Mouse (Mus musculus) C2C12 (cell line): ENCODE measurements at regions not wholly inside any gene's neighbourhood (a gene's known extent, or its start where the extent isn't known, plus 50 kb on each side); places are given as distances from the start of the nearest gene placed in this dataset.
"Not testable (repeated sequence)": the region's sequence is repeated elsewhere in the genome, so short reads cannot be mapped to it uniquely, and the experiment has no call there.

Source experiments
- H3K27me3 ChIP-seq: one replicate; pipeline ENCODE4 v1.6.1; 2011; ENCODE audit not compliant: control insufficient read depth, insufficient read depth, insufficient read length
- H3K36me3 ChIP-seq: one replicate; pipeline ENCODE4 v1.6.1; 2011; ENCODE audit not compliant: control insufficient read depth, insufficient read depth
- H3K4me3 ChIP-seq: one replicate; pipeline ENCODE4 v1.5.1; 2011; ENCODE audit warnings: mild to moderate bottlenecking, control low read depth; ENCODE audit not compliant: poor library complexity, insufficient read depth, severe bottlenecking
- H3K79me2 ChIP-seq: one replicate; pipeline ENCODE4 v1.6.1; 2011; ENCODE audit not compliant: control insufficient read depth, insufficient read depth
- H3K79me3 ChIP-seq: one replicate; pipeline ENCODE4 v1.6.1; 2011; ENCODE audit warnings: low read depth, control low read depth
- H3ac ChIP-seq: one replicate; pipeline ENCODE3; 2011; ENCODE audit warnings: low read depth; ENCODE audit not compliant: control insufficient read depth, insufficient read length
- CEBPB ChIP-seq: IDR thresholded peaks from one replicate; pipeline ENCODE4 v1.6.1; 2011; ENCODE audit warnings: low read depth, mild to moderate bottlenecking, control low read depth, moderate library complexity
- CTCF ChIP-seq: IDR thresholded peaks from one replicate; pipeline ENCODE4 v1.5.1; 2011; ENCODE audit not compliant: control insufficient read depth, insufficient read depth, insufficient read length
- FOSL1 ChIP-seq: IDR thresholded peaks from one replicate; pipeline ENCODE4 v1.8.0; 2011; ENCODE audit warnings: mild to moderate bottlenecking, low read length; ENCODE audit not compliant: poor library complexity, insufficient read depth, severe bottlenecking
- MAX ChIP-seq: IDR thresholded peaks from one replicate; pipeline ENCODE4 v1.6.1; 2011; ENCODE audit warnings: mild to moderate bottlenecking, control low read depth
- MYOD1 ChIP-seq: IDR thresholded peaks from one replicate; pipeline ENCODE4 v1.6.1; 2011; ENCODE audit warnings: low read depth; ENCODE audit not compliant: control insufficient read depth, insufficient read length
- MYOG ChIP-seq: IDR thresholded peaks from one replicate; pipeline ENCODE4 v1.6.1; 2011; ENCODE audit not compliant: control insufficient read depth, insufficient read length; ENCODE audit errors: extremely low read depth
- USF1 ChIP-seq: IDR thresholded peaks from one replicate; pipeline ENCODE4 v1.6.1; 2011; ENCODE audit warnings: low read depth, mild to moderate bottlenecking, control low read depth, moderate library complexity

GRCm38 (mm10) chr5:148682553-148682952 lies 130.0 kb upstream of the Ubl3 start:
- no peak for TF ChIP-seq CEBPB
- TF ChIP-seq USF1, result no peak
- no peak for TF ChIP-seq CTCF
- TF ChIP-seq MYOD1, result no peak
- TF ChIP-seq FOSL1, result no peak
- no peak for TF ChIP-seq MYOG
- TF ChIP-seq MAX, result no peak
- Histone ChIP-seq H3K36me3 (no peaks in the 10 kb centered on the region), H3K79me2 (no peaks in the 10 kb centered on the region), H3K79me3 (no peaks in the 10 kb centered on the region), H3K4me3 (no peak overlapping the region), H3K27me3 (no peaks in the 10 kb centered on the region), H3ac (no peak overlapping the region)

- no peaks in the 10 kb centered on the region for H3K79me2 ChIP-seq
- no peak overlapping the region for H3ac ChIP-seq
- H3K36me3 ChIP-seq, result no peaks in the 10 kb centered on the region
- no peaks in the 10 kb centered on the region for H3K27me3 ChIP-seq
- TF ChIP-seq CTCF, result no peak
- H3K4me3 ChIP-seq, result no peak overlapping the region
- no peaks in the 10 kb centered on the region for H3K79me3 ChIP-seq
Measured at GRCm38 (mm10) chr5:148680341-148680740, 127.8 kb upstream of the Ubl3 start.

- no peak overlapping the region for H3K4me3 ChIP-seq
- no peaks in the 10 kb centered on the region for H3K79me3 ChIP-seq
- H3K79me2 ChIP-seq, result no peaks in the 10 kb centered on the region
- no peaks in the 10 kb centered on the region for H3K27me3 ChIP-seq
- H3ac ChIP-seq, result no peak overlapping the region
- TF ChIP-seq CTCF (no peak), USF1 (no peak), CEBPB (no peak), FOSL1 (no peak), MYOG (no peak), MYOD1 (no peak), MAX (no peak)
- H3K36me3 ChIP-seq, result no peaks in the 10 kb centered on the region
Measured at GRCm38 (mm10) chr5:148679586-148679985, 127.0 kb upstream of the Ubl3 start.

GRCm38 (mm10) chr5:148678285-148678937 lies 125.8 kb upstream of the Ubl3 start:
- not testable (repeated sequence) for H3K36me3 ChIP-seq, H3K79me2 ChIP-seq, H3ac ChIP-seq, H3K27me3 ChIP-seq, H3K79me3 ChIP-seq, H3K4me3 ChIP-seq

- Histone ChIP-seq H3ac (no peak overlapping the region), H3K79me3 (no peaks in the 10 kb centered on the region), H3K4me3 (no peak overlapping the region), H3K79me2 (no peaks in the 10 kb centered on the region), H3K36me3 (no peaks in the 10 kb centered on the region), H3K27me3 (no peaks in the 10 kb centered on the region)
- TF ChIP-seq MAX (no peak), CTCF (no peak), FOSL1 (no peak), MYOG (no peak), CEBPB (no peak), USF1 (no peak), MYOD1 (no peak)
Measured at GRCm38 (mm10) chr5:148674281-148674680, 121.7 kb upstream of the Ubl3 start.

GRCm38 (mm10) chr5:148662281-148662741 lies 109.7 kb upstream of the Ubl3 start:
- no peak for TF ChIP-seq MAX
- TF ChIP-seq CEBPB, result no peak
- no peak for TF ChIP-seq CTCF
- TF ChIP-seq MYOD1, result no peak
- no peak for TF ChIP-seq MYOG
- TF ChIP-seq FOSL1, result no peak
- no peak for TF ChIP-seq USF1
- H3K4me3 ChIP-seq, result no peak overlapping the region
- no peaks in the 10 kb centered on the region for H3K79me2 ChIP-seq
- H3K79me3 ChIP-seq, result no peaks in the 10 kb centered on the region
- no peaks in the 10 kb centered on the region for H3K36me3 ChIP-seq
- H3K27me3 ChIP-seq, result no peaks in the 10 kb centered on the region
- H3ac ChIP-seq, result no peak overlapping the region
